Mouse (Mus musculus): ENCODE results near the gene Slc22a23. TPM values are rescaled to one million over a fixed set of nuclear protein-coding genes. Genes with fewer than 3 reads are reported as not detected.

Slc22a23 gene
- polyA plus RNA-seq, 1 experiment from 2014 or later = 14.9 TPM

DNA sequence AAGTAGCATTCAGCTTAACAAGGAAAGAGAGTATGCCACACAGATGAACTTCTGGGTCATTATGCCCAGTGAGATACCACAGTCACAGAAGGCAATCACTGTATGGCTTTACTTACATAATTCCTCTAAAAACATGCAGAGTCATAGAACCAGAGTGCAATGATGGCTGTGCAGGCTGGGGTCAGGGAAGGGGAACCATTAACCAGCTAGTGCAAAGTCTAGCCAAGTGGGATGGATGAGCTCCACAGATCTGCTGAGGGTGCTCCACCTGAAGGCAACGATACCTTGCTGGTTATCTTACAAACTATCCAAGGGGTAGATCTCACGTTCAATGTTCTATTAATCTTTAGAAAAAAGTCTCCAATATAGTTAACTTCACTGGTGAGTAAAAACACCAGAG lies 88.3 kb downstream of the Slc22a23 start:
- no peaks in the 10 kb centered on the region for H3K9me3 ChIP-seq (ENCODE audit: control insufficient read depth, low read length)
- H3K27me3 ChIP-seq (replicated peaks; ENCODE audit: control insufficient read depth, insufficient read depth, low read length) = no peaks in the 10 kb centered on the region
- no peak overlapping the region for H3K9ac ChIP-seq (ENCODE audit: low read depth, low read length)
- H3K4me2 ChIP-seq (ENCODE audit: low read length) = no peak overlapping the region
- no peak for ATAC-seq
- H3K4me3 ChIP-seq (ENCODE audit: low read length) = no peak overlapping the region
- 92% methylated on average over 2 of the region's 2 CpGs for WGBS
- no peaks in the 10 kb centered on the region for H3K36me3 ChIP-seq (ENCODE audit: control insufficient read depth, insufficient read depth, low read length)
- no peaks in the 10 kb centered on the region; the same call in 1 of the 2 replicates for H3K4me1 ChIP-seq (ENCODE audit: control insufficient read depth, insufficient read depth, low read depth, low read length)
- no peak overlapping the region for H3K27ac ChIP-seq (ENCODE audit: low read depth, low read length)

DNA sequence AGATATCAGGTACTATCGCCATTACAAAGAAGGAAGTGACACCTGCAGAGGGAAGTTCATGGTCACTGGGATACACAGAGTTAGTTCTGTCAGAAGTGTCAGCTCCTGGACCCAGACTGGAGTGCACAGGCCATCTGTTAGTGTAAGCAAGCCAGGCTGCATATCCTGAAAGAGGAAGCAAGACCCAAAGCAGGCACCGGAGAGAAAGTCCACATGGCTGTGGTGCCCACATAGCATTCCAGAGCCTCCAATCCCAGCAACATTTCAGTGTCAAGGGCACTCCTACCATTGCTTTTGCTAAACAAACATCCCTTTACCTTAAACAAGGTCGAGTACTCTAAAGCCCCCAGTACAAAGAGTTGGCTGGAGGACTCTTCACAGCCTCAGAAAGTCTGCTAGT lies 89.7 kb downstream of the Slc22a23 start:
- Histone ChIP-seq H3K36me3 (ENCODE audit: control insufficient read depth, insufficient read depth, low read length) (no peaks in the 10 kb centered on the region), H3K9ac (ENCODE audit: low read depth, low read length) (no peak overlapping the region), H3K9me3 (ENCODE audit: control insufficient read depth, low read length) (no peaks in the 10 kb centered on the region), H3K4me1 (ENCODE audit: control insufficient read depth, insufficient read depth, low read depth, low read length) (no peaks in the 10 kb centered on the region; the same call in 1 of the 2 replicates), H3K27ac (ENCODE audit: low read depth, low read length) (no peak overlapping the region), H3K27me3 (replicated peaks; ENCODE audit: control insufficient read depth, insufficient read depth, low read length) (no peaks in the 10 kb centered on the region), H3K4me2 (ENCODE audit: low read length) (no peak overlapping the region), H3K4me3 (ENCODE audit: low read length) (no peak overlapping the region)
- 68% methylated on average over 3 of the region's 3 CpGs for WGBS
- ATAC-seq = no peak

DNA sequence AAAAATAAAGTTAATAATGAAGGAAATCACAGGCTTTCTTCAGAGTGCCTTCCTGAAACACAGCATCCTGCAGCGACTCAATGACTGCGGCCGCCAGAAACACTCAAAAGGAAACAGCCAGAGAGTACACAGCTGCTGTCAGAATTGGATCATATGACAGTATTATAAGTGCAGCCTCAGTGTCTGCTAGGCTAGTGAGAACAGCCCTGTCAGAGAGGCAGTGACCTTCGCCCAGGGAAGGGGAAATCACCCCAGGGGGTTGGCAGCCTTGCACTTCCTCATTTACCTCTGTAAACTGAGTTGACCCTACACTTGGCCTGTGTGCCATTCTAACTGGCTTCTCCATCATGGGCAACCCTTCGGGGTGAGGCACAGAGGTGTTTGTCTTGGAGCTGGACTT lies 90.3 kb downstream of the Slc22a23 start:
- H3K27ac ChIP-seq (ENCODE audit: low read depth, low read length) = no peak overlapping the region
- H3K9ac ChIP-seq (ENCODE audit: low read depth, low read length) = no peak overlapping the region
- H3K9me3 ChIP-seq (ENCODE audit: control insufficient read depth, low read length) = no peaks in the 10 kb centered on the region
- 58% methylated on average over 5 of the region's 5 CpGs for WGBS
- no peak overlapping the region for H3K4me3 ChIP-seq (ENCODE audit: low read length)
- ATAC-seq = peak; percentile 34; the same call in 1 of the 2 replicates
- peaks cover 3% of the 10 kb centered on the region for H3K4me1 ChIP-seq (ENCODE audit: control insufficient read depth, insufficient read depth, low read depth, low read length)
- no peaks in the 10 kb centered on the region for H3K36me3 ChIP-seq (ENCODE audit: control insufficient read depth, insufficient read depth, low read length)
- H3K4me2 ChIP-seq (ENCODE audit: low read length) = no peak overlapping the region
- no peaks in the 10 kb centered on the region for H3K27me3 ChIP-seq (replicated peaks; ENCODE audit: control insufficient read depth, insufficient read depth, low read length)

DNA sequence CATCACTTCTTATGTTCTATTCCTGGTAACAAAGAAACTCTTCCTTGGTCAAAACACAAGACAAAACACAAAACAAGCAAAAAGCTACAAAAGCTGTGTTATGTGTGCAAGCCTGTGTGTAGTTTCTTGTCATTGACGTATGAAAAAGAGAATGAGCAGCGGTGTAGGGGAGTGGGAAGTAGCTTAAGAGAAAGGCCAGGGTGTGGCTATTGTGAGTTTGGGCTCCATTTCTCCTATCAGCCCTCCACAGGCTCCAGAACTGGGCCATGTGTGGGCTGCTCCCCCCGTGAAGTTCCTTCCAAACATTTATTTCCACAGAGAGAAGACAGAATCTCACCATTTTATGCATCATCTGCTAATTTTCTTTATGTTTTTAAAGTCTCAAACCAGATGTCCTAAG lies 91.2 kb downstream of the Slc22a23 start:
- H3K4me3 ChIP-seq (ENCODE audit: low read length) = no peak overlapping the region
- peaks cover 12% of the 10 kb centered on the region for H3K4me1 ChIP-seq (ENCODE audit: control insufficient read depth, insufficient read depth, low read depth, low read length)
- no peak overlapping the region for H3K4me2 ChIP-seq (ENCODE audit: low read length)

DNA sequence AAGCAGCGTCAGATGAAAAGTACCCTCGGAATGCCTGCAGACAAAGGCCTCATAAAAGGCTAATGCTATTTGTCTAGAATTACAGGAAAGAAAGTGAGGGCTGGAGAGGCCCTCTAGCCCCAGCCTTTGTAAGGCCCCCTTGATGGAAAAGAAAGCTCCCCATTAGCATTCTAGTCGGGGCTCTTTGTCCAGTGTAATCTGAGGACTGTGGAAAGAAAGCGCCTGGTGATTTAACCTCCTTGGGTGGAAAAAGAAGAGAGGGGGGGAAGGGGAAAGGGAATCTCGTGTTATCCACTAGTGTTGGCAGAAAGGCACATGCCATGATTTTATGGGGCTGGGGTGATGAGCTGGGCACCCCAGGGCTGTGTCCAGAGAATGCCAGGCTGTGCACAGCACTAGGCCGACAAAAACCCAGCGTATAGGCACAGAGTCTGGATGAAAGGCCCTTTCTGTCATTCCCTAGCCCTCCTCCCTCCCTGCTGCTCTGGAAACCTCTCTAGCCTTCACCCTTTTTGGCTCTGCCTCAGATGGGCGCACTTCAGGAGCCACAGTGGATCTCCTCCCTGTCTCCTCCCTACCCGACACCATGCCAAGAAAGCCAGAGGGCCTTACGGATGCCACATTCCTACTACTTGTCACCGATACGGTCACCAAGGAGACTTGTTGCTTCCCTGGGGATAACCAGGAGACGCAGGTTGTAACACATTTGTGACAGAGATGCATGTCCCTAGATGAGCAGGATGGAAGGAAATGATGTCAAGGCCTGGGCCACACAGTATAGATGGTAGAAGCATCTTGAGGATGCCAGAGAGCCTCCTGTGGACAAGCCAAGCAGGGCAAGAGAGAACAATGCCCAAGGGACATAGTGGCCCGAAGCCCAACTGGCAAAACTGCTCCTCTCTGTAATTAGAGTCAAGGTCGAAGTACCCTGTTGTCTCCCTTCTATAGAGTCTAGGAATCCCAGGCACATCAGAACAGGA lies 95.8 kb downstream of the Slc22a23 start:
- WGBS = 10% methylated on average over 15 of the region's 15 CpGs
- H3K27me3 ChIP-seq (replicated peaks; ENCODE audit: control insufficient read depth, insufficient read depth, low read length) = no peaks in the 10 kb centered on the region
- H3K9ac ChIP-seq (ENCODE audit: low read depth, low read length) = 0 out of 2 replicates have a peak overlapping the region, but pooled peaks have one; percentile 13
- no peak overlapping the region for H3K4me3 ChIP-seq (ENCODE audit: low read length)
- H3K9me3 ChIP-seq (ENCODE audit: control insufficient read depth, low read length) = no peaks in the 10 kb centered on the region
- H3K4me2 ChIP-seq (ENCODE audit: low read length) = no peak overlapping the region
- H3K27ac ChIP-seq (ENCODE audit: low read depth, low read length) = peak overlapping the region; percentile 78
- peak; percentile 92 for ATAC-seq
- peaks cover 20% of the 10 kb centered on the region for H3K4me1 ChIP-seq (ENCODE audit: control insufficient read depth, insufficient read depth, low read depth, low read length)
- no peaks in the 10 kb centered on the region for H3K36me3 ChIP-seq (ENCODE audit: control insufficient read depth, insufficient read depth, low read length)

More for the DNA sequence above, 91.2 kb downstream of the Slc22a23 start:
- Histone ChIP-seq H3K27me3 (replicated peaks; ENCODE audit: control insufficient read depth, insufficient read depth, low read length) (no peaks in the 10 kb centered on the region), H3K36me3 (ENCODE audit: control insufficient read depth, insufficient read depth, low read length) (no peaks in the 10 kb centered on the region), H3K9ac (ENCODE audit: low read depth, low read length) (no peak overlapping the region), H3K9me3 (ENCODE audit: control insufficient read depth, low read length) (no peaks in the 10 kb centered on the region), H3K27ac (ENCODE audit: low read depth, low read length) (no peak overlapping the region)
- WGBS = 81% methylated on average over 3 of the region's 3 CpGs
- no peak for ATAC-seq

DNA sequence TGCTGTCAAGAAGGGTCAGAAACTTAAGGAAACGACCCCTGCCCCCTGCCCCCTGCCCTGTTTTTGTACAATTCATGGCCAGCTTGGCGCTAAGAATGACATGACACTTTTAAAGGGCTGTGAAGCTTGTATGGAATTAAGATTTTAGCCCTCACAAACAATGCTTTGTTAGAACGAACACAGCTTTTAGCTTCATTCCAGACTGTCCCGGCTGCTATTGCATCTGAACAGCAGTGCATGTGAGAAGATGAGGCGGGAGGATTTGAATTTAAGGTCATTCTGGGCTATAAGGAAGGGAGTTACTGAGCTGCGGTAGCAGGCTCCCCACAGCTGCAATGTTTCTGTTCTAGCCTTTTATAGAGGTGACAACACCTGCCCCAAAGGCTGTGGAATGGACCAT lies 96.9 kb downstream of the Slc22a23 start:
- ATAC-seq = no peak
- H3K27me3 ChIP-seq (replicated peaks; ENCODE audit: control insufficient read depth, insufficient read depth, low read length) = no peaks in the 10 kb centered on the region
- no peak overlapping the region for H3K4me2 ChIP-seq (ENCODE audit: low read length)
- no peak overlapping the region for H3K27ac ChIP-seq (ENCODE audit: low read depth, low read length)
- H3K9ac ChIP-seq (ENCODE audit: low read depth, low read length) = no peak overlapping the region
- peaks cover 20% of the 10 kb centered on the region for H3K4me1 ChIP-seq (ENCODE audit: control insufficient read depth, insufficient read depth, low read depth, low read length)
- no peaks in the 10 kb centered on the region for H3K9me3 ChIP-seq (ENCODE audit: control insufficient read depth, low read length)
- 13% methylated on average over 6 of the region's 6 CpGs for WGBS
- no peaks in the 10 kb centered on the region for H3K36me3 ChIP-seq (ENCODE audit: control insufficient read depth, insufficient read depth, low read length)
- H3K4me3 ChIP-seq (ENCODE audit: low read length) = no peak overlapping the region

DNA sequence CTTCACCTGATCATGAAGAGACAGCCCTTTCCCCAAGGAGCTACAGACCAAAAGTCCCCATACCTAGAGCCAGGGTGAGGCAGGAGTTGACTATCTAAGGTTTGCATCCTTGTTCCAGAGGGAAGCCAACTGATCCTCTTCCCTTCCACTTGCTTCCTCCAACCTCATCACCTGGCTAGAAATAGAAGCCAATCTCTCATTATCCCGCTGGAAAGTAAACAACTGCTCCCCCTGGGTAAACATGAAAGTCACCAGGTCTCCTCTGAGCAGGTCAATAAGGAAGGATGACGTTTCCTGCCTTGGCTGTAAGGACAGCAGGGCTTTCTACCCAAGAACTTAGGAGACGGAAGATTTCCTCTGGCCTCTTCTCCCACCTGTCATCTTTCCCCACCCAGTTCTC lies 98.2 kb downstream of the Slc22a23 start:
- Histone ChIP-seq H3K27ac (ENCODE audit: low read depth, low read length) (no peak overlapping the region), H3K27me3 (replicated peaks; ENCODE audit: control insufficient read depth, insufficient read depth, low read length) (no peaks in the 10 kb centered on the region), H3K4me1 (ENCODE audit: control insufficient read depth, insufficient read depth, low read depth, low read length) (peaks cover 20% of the 10 kb centered on the region), H3K4me3 (ENCODE audit: low read length) (no peak overlapping the region), H3K36me3 (ENCODE audit: control insufficient read depth, insufficient read depth, low read length) (no peaks in the 10 kb centered on the region), H3K9me3 (ENCODE audit: control insufficient read depth, low read length) (no peaks in the 10 kb centered on the region), H3K4me2 (ENCODE audit: low read length) (no peak overlapping the region), H3K9ac (ENCODE audit: low read depth, low read length) (no peak overlapping the region)
- 85% methylated on average over 3 of the region's 3 CpGs for WGBS
- no peak for ATAC-seq

DNA sequence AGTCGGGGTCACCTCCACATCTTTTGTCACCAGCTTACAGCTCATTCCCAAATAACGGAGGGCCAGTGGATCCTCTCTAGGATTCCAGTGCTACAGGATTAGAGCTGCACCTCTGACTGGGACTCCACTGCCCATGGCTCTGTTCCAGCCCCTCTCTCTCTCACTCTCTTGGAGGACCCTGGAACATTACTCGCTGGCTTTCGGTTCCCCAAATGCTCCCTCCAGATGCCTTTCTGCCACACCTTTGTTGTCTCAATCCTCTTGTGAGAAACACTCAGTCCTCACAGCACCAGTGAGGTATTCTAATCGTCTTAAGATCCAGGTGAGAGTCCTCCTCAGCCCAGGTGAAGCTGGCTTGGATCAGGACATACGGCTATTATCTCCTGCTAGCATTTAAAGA lies 99.8 kb downstream of the Slc22a23 start:
- ATAC-seq = no peak
- no peaks in the 10 kb centered on the region for H3K27me3 ChIP-seq (replicated peaks; ENCODE audit: control insufficient read depth, insufficient read depth, low read length)
- no peak overlapping the region for H3K4me3 ChIP-seq (ENCODE audit: low read length)
- H3K9ac ChIP-seq (ENCODE audit: low read depth, low read length) = no peak overlapping the region
- WGBS = 56% methylated on average over 6 of the region's 6 CpGs
- H3K4me1 ChIP-seq (ENCODE audit: control insufficient read depth, insufficient read depth, low read depth, low read length) = peaks cover 20% of the 10 kb centered on the region
- no peak overlapping the region for H3K27ac ChIP-seq (ENCODE audit: low read depth, low read length)
- H3K4me2 ChIP-seq (ENCODE audit: low read length) = no peak overlapping the region
- no peaks in the 10 kb centered on the region for H3K9me3 ChIP-seq (ENCODE audit: control insufficient read depth, low read length)
- no peaks in the 10 kb centered on the region for H3K36me3 ChIP-seq (ENCODE audit: control insufficient read depth, insufficient read depth, low read length)

DNA sequence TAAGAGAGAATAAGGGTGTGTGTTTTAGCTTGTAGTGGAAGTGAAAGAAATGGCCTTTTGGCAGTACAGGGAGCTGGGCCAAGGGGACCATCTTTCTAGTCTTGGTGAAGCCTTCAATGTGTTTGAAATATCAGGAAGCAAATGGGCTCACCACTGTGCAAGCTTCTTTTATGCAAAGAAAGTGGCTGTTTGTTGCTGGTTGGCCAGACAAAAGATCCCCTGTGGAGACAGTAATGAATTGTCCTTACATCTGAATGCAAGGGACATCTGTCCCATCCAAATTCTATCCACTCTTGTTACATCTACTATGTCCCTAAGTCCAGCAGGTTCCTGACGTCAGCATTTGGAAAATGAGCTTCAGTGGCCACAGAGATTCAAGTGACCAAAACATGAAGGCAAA lies 100.8 kb downstream of the Slc22a23 start:
- H3K9ac ChIP-seq (ENCODE audit: low read depth, low read length) = no peak overlapping the region
- peaks cover 15% of the 10 kb centered on the region for H3K4me1 ChIP-seq (ENCODE audit: control insufficient read depth, insufficient read depth, low read depth, low read length)
- H3K4me3 ChIP-seq (ENCODE audit: low read length) = no peak overlapping the region
- H3K27ac ChIP-seq (ENCODE audit: low read depth, low read length) = no peak overlapping the region
- H3K4me2 ChIP-seq (ENCODE audit: low read length) = no peak overlapping the region
- H3K27me3 ChIP-seq (replicated peaks; ENCODE audit: control insufficient read depth, insufficient read depth, low read length) = no peaks in the 10 kb centered on the region
- H3K9me3 ChIP-seq (ENCODE audit: control insufficient read depth, low read length) = no peaks in the 10 kb centered on the region
- 9% methylated on average over 1 of the region's 1 CpGs for WGBS
- 0 out of 2 replicates have a peak, but pooled peaks have one; percentile 16 for ATAC-seq
- no peaks in the 10 kb centered on the region for H3K36me3 ChIP-seq (ENCODE audit: control insufficient read depth, insufficient read depth, low read length)

All from hindbrain, embryonic 16.5 days (tissue).